Mouse (Mus musculus) CH12.LX (cell line): ENCODE measurements at regions not wholly inside any gene's neighbourhood (a gene's known extent, or its start where the extent isn't known, plus 50 kb on each side); places are given as distances from the start of the nearest gene placed in this dataset.

Experiments
- DNase-seq: peaks from one replicate; pipeline ENCODE4 v3.0.0-alpha.2; 2013; ENCODE audit errors: extremely low read depth
- H3K27ac ChIP-seq: 2 replicates; pipeline ENCODE4 v1.5.1; 2012; ENCODE audit warnings: low read depth, mild to moderate bottlenecking, control low read depth, moderate library complexity; ENCODE audit not compliant: insufficient read depth
- H3K27me3 ChIP-seq: replicated peaks from 2 replicates; pipeline ENCODE3; 2012; ENCODE audit warnings: inconsistent platforms
- H3K36me3 ChIP-seq, 2 experiments: replicated peaks in 1 of 2; 2 replicates each; pipeline versions ENCODE3 to v1.6.1; 2012; ENCODE audit warnings: inconsistent platforms in 1 of 2, low read length in 1 of 2, mild to moderate bottlenecking in 1 of 2, mixed read lengths in 1 of 2, moderate library complexity in 1 of 2; ENCODE audit not compliant: control insufficient read depth in 1 of 2, insufficient read depth in 1 of 2
- H3K4me1 ChIP-seq, 2 experiments: 2 replicates each; pipeline ENCODE4 v1.6.1; 2012; ENCODE audit warnings: inconsistent platforms in 1 of 2, moderate library complexity in 1 of 2; ENCODE audit not compliant: insufficient read depth in 2 of 2, control insufficient read depth in 1 of 2
- H3K4me2 ChIP-seq: 2 replicates; pipeline ENCODE4 v1.6.1; 2012; ENCODE audit warnings: low read depth, mild to moderate bottlenecking, control low read depth; ENCODE audit not compliant: poor library complexity, insufficient read depth, severe bottlenecking
- H3K4me3 ChIP-seq, 3 experiments: fragments of 150-350 bp in 1 of 3; sonication (generic) in 1 of 3; replicated peaks in 1 of 3; 2 replicates each; pipeline versions ENCODE3 to v1.5.1; 2011 to 2012; ENCODE audit warnings: low read depth in 2 of 3, low read length in 2 of 3, mild to moderate bottlenecking in 2 of 3, moderate library complexity in 2 of 3, control low read depth in 1 of 3, improper control_type of control experiment in 1 of 3, inconsistent platforms in 1 of 3, mixed read lengths in 1 of 3; ENCODE audit not compliant: poor library complexity in 1 of 3
- H3K79me2 ChIP-seq: replicated peaks from 2 replicates; pipeline ENCODE4 v1.6.1; 2012; ENCODE audit warnings: mild to moderate bottlenecking, moderate library complexity; ENCODE audit not compliant: control insufficient read depth, poor library complexity, insufficient read depth, severe bottlenecking; ENCODE audit errors: extremely low read depth
- H3K9ac ChIP-seq: 2 replicates; pipeline ENCODE4 v1.6.1; 2012; ENCODE audit warnings: low read depth, mild to moderate bottlenecking, control low read depth, moderate library complexity; ENCODE audit not compliant: insufficient read depth
- H3K9me3 ChIP-seq: replicated peaks from 2 replicates; pipeline ENCODE3; 2012; ENCODE audit warnings: low read length, inconsistent platforms, mixed read lengths
- BHLHE40 ChIP-seq: IDR thresholded peaks from 2 replicates; pipeline ENCODE4 v1.6.1; 2011; ENCODE audit warnings: mild to moderate bottlenecking, low read depth, low read length, improper control_type of control experiment
- E2F4 ChIP-seq: IDR thresholded peaks from 2 replicates; pipeline ENCODE4 v1.6.1; 2011; ENCODE audit warnings: low read depth, low read length, improper control_type of control experiment; ENCODE audit not compliant: insufficient replicate concordance
- ETS1 ChIP-seq: conservative IDR thresholded peaks from 2 replicates; pipeline ENCODE4 v1.6.1; 2012; ENCODE audit warnings: low read depth, mild to moderate bottlenecking, inconsistent platforms, low read length, improper control_type of control experiment, moderate library complexity
- GABPA ChIP-seq: IDR thresholded peaks from 2 replicates; pipeline ENCODE4 v1.6.1; 2012; ENCODE audit warnings: low read depth, low read length, improper control_type of control experiment, inconsistent platforms; ENCODE audit not compliant: insufficient replicate concordance
- JUND ChIP-seq: conservative IDR thresholded peaks from 2 replicates; pipeline ENCODE4 v1.6.1; 2011; ENCODE audit warnings: low read depth, low read length, improper control_type of control experiment
- MAFK ChIP-seq: IDR thresholded peaks from 2 replicates; pipeline ENCODE4 v1.6.1; 2011; ENCODE audit warnings: low read length, improper control_type of control experiment; ENCODE audit not compliant: insufficient replicate concordance
- MXI1 ChIP-seq: IDR thresholded peaks from 2 replicates; pipeline ENCODE4 v1.6.1; 2011; ENCODE audit warnings: mild to moderate bottlenecking, low read depth, low read length, improper control_type of control experiment
- POLR2A ChIP-seq: IDR thresholded peaks from 2 replicates; pipeline ENCODE4 v1.6.1; 2011; ENCODE audit warnings: low read depth, mild to moderate bottlenecking, improper control_type of control experiment, low read length
- RAD21 ChIP-seq: IDR thresholded peaks from 2 replicates; pipeline ENCODE4 v1.6.1; 2011; ENCODE audit warnings: low read depth, mild to moderate bottlenecking, low read length, improper control_type of control experiment, moderate library complexity
- USF1 ChIP-seq: IDR thresholded peaks from 2 replicates; pipeline ENCODE4 v1.6.1; 2014; ENCODE audit warnings: low read depth, mild to moderate bottlenecking, inconsistent platforms, low read length, improper control_type of control experiment
- ZC3H11A ChIP-seq: IDR thresholded peaks from 2 replicates; pipeline ENCODE4 v1.6.1; 2012; ENCODE audit warnings: low read depth, mild to moderate bottlenecking, inconsistent platforms, low read length, improper control_type of control experiment
- ZMIZ1 ChIP-seq: IDR thresholded peaks from 2 replicates; pipeline ENCODE4 v1.6.1; 2012; ENCODE audit warnings: low read depth, mild to moderate bottlenecking, inconsistent platforms, low read length, improper control_type of control experiment
- ZNF384 ChIP-seq: IDR thresholded peaks from 2 replicates; pipeline ENCODE4 v1.6.1; 2012; ENCODE audit warnings: low read depth, low read length, improper control_type of control experiment, inconsistent platforms
- dilution Hi-C: fragments of 300-500 bp; cut with MboI; formaldehyde crosslinking; loops from 2 replicates; pipeline ENCODE4 v1.14.3; 2020; ENCODE audit warnings: low sequenced_read_pairs; ENCODE audit not compliant: extremely low pct_unique_long_range_greater_than_20kb, extremely low pct_ligation_motif_present
- in situ Hi-C: fragments of 300-500 bp; cut with MboI; formaldehyde crosslinking; loops from 3 replicates; pipeline ENCODE4 v1.14.3; 2019; ENCODE audit warnings: low sequenced_read_pairs, low pct_ligation_motif_present, low pct_unique_long_range_greater_than_20kb, mixed read lengths

DNA sequence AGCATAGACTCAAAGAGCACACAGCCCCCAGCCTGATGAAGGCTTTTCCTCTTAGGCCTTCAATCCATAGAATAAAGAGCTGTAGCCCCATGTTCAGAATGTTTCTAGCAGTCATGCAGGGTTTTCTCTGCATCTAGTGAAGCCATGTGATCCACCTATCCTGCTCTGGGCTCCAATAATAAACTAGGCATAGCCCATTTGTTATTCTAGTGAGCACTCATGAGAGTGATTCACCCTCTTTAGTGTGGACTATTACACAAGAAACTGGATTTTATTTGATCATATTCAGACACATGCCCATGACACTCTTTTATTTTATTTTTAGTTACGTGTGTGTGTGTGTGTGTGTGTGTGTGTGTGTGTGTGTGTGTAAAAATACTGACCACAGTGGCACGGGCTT, 468.7 kb downstream of the Prss52 start:
- peaks cover 24% of the 10 kb centered on the region for H3K27me3 ChIP-seq
- no peak overlapping the region for H3K4me2 ChIP-seq
- in situ Hi-C loops: no loop called here
- H3K36me3 ChIP-seq: no peaks in the 10 kb centered on the region
- no peaks in the 10 kb centered on the region for H3K79me2 ChIP-seq
- no peak for DNase-seq
- no peaks in the 10 kb centered on the region for H3K9me3 ChIP-seq
- dilution Hi-C loops: no loop called here
- no peak overlapping the region for H3K4me3 ChIP-seq
- H3K27ac ChIP-seq: no peak overlapping the region
- H3K4me1 ChIP-seq: no peaks in the 10 kb centered on the region
- TF ChIP-seq ZC3H11A (no peak), ETS1 (no peak), BHLHE40 (no peak), MXI1 (no peak)
- no peak overlapping the region for H3K9ac ChIP-seq

DNA sequence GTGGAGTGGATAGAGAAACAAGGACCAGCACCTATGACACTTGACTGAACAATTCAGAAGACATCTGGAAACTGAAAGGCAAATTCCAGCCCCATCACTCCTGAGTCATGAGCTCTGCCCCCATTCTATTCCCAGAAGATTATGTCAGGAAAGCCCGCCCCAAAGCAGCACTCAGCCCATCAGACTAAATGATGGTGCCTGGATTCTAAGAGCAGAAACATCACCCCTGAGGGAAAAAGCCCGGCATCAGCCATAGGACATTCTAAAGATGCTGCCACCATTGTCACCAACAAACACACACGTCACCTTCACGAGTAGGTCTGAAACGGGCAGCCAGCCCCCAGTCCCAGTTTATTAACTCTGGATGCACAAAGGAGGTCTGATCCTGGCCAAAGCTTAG, 469.7 kb downstream of the Prss52 start:
- Histone ChIP-seq H3K79me2 (no peaks in the 10 kb centered on the region), H3K27me3 (peaks cover 20% of the 10 kb centered on the region)
- in situ Hi-C loops: no loop called here

DNA sequence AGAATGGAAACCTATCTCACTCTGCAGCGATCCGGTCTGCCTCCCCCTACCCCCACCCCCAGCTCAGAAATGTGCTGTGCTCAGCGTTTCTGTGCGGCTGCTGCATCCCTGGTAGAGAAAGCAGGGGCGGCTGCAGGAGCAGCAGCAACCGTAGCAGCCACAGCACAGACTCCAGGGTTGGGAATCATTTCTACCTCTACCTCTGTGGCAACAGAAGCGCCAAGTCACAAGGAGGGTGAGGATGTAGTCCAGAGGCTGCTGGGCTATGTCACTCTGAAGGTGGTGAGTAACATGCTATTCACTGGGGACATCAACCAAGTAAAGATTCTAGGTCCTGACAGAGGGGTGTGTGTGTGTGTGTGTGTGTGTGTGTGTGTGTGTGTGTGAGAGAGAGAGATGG, 470.2 kb downstream of the Prss52 start:
- H3K4me1 ChIP-seq: no peaks in the 10 kb centered on the region
- H3K27me3 ChIP-seq: peaks cover 20% of the 10 kb centered on the region
- in situ Hi-C loops (no loop called here), dilution Hi-C loops (no loop called here)
- TF ChIP-seq ZMIZ1 (no peak), MAFK (0 out of 2 replicates have a peak, but pooled peaks have one; percentile 21)
- no peaks in the 10 kb centered on the region for H3K36me3 ChIP-seq
- DNase-seq: no peak
- no peak overlapping the region for H3K4me3 ChIP-seq
- H3K27ac ChIP-seq: no peak overlapping the region
- no peaks in the 10 kb centered on the region for H3K9me3 ChIP-seq
- H3K4me2 ChIP-seq: no peak overlapping the region
- no peaks in the 10 kb centered on the region for H3K79me2 ChIP-seq
- no peak overlapping the region for H3K9ac ChIP-seq

More for the DNA sequence above, 469.7 kb downstream of the Prss52 start:
- DNase-seq: no peak
- Histone ChIP-seq H3K4me3 (no peak overlapping the region), H3K36me3 (no peaks in the 10 kb centered on the region), H3K27ac (no peak overlapping the region), H3K9ac (no peak overlapping the region), H3K4me1 (no peaks in the 10 kb centered on the region), H3K4me2 (no peak overlapping the region), H3K9me3 (no peaks in the 10 kb centered on the region)
- TF ChIP-seq E2F4: no peak
- TF ChIP-seq GABPA: no peak
- no peak for TF ChIP-seq ZC3H11A
- TF ChIP-seq JUND: no peak
- TF ChIP-seq USF1: no peak
- no peak for TF ChIP-seq RAD21
- no peak for TF ChIP-seq ZNF384
- no peak for TF ChIP-seq POLR2A
- dilution Hi-C loops: no loop called here
